15 mouse cellular contexts compared by ENCODE assay signal in genomic region chr19:22929768-22930167, GRCm38 (mm10).
DNase-seq lines count a peak whose midpoint lies in the region; ATAC-seq lines count a peak whose summit lies in the region.
"Had no signal": no experiment of that assay in that cellular context is flagged by ENCODE, and none has a peak within 500 bp of the region (broad histone marks: within the 10 kb centered on the region; RNA-seq: fewer than 3 reads in every experiment).

No protein-coding gene starts in this region.

- 52% methylated on average over 6 of the region's 6 CpGs for WGBS in heart, embryonic 16.5 days

- intact Hi-C loops in heart, postnatal 25 days (cut with DNase I) = no loop called here

- H3K9me3 ChIP-seq in heart, embryonic 16.5 days (replicated peaks; ENCODE audit: control insufficient read depth, low read length) = no peaks in the 10 kb centered on the region
- H3K9me3 ChIP-seq: embryonic facial prominence, embryonic 10.5 days; midbrain, embryonic 12.5 days; stomach, embryonic 15.5 days had no signal

- peaks cover 16% of the 10 kb centered on the region for H3K4me1 ChIP-seq in heart, embryonic 16.5 days (ENCODE audit: control insufficient read depth, insufficient read depth, low read length)
- H3K4me1 ChIP-seq: embryonic facial prominence, embryonic 10.5 days; midbrain, embryonic 12.5 days; stomach, embryonic 15.5 days had no signal

- peak; percentile 76 for ATAC-seq in frontal cortex, adult (ENCODE audit: low TSS enrichment)
- no peak; the same call in 1 of the 2 replicates for ATAC-seq in heart, embryonic 16.5 days (replicated peaks; ENCODE audit: extremely low read depth, insufficient read depth, low FRiP score)

- H3K4me2 ChIP-seq in heart, embryonic 16.5 days (ENCODE audit: low read depth, low read length) = no peak overlapping the region
- H3K4me2 ChIP-seq: midbrain, embryonic 12.5 days; stomach, embryonic 15.5 days had no signal

- no peaks in the 10 kb centered on the region for H3K36me3 ChIP-seq in heart, embryonic 16.5 days (ENCODE audit: control insufficient read depth, insufficient read depth)
- H3K36me3 ChIP-seq: embryonic facial prominence, embryonic 10.5 days; midbrain, embryonic 12.5 days; stomach, embryonic 15.5 days had no signal

- no peak overlapping the region for H3K9ac ChIP-seq in heart, embryonic 16.5 days (ENCODE audit: low read length)
- H3K9ac ChIP-seq: midbrain, embryonic 12.5 days; stomach, embryonic 15.5 days had no signal

- H3K4me3 ChIP-seq in heart, embryonic 16.5 days (ENCODE audit: low read length) = no peak overlapping the region
- H3K4me3 ChIP-seq: embryonic facial prominence, embryonic 10.5 days; erythroblast, embryonic 14.5 days; midbrain, embryonic 12.5 days; myocyte; stomach, embryonic 15.5 days had no signal

- DNase-seq in frontal cortex, postnatal 25 days (ENCODE audit: low spot score in 2 of 2) = no peak
- no peak for DNase-seq in heart, postnatal 25 days (ENCODE audit: low spot score)
- DNase-seq in right cerebral cortex, adult 2 months (ENCODE audit: low spot score in 2 of 2) = peak; percentile 64 to 73
- DNase-seq in right cerebral cortex, postnatal 14 days = no peak
- DNase-seq in adipocyte (ENCODE audit: low spot score) = no peak
- no peak for DNase-seq in cerebellum, postnatal 25 days
- DNase-seq: liver; thymus, postnatal 14 days had no signal

- H3K27me3 ChIP-seq in heart, embryonic 16.5 days (ENCODE audit: control insufficient read depth, insufficient read depth, low read length) = no peaks in the 10 kb centered on the region
- H3K27me3 ChIP-seq: midbrain, embryonic 12.5 days; stomach, embryonic 15.5 days had no signal

- H3K27ac ChIP-seq in heart, embryonic 16.5 days (ENCODE audit: low read length) = peak overlapping the region; percentile 23; the same call in 1 of the 2 replicates
- H3K27ac ChIP-seq: embryonic facial prominence, embryonic 10.5 days; midbrain, embryonic 12.5 days; stomach, embryonic 15.5 days had no signal

Comparison
In these comparisons a context has a peak if more than half of its experiments do, and no peak if none do; other contexts are left out.
1. DNase-seq: peak in right cerebral cortex, adult 2 months (2 of 2); none in frontal cortex, postnatal 25 days (0 of 2), heart, postnatal 25 days (single experiment), right cerebral cortex, postnatal 14 days (single experiment), adipocyte (single experiment) and cerebellum, postnatal 25 days (0 of 2).